Mouse (Mus musculus) heart, adult 2 months (tissue): ENCODE measurements around the gene Asb5. TPM values are rescaled to one million over a fixed set of nuclear protein-coding genes. Genes with fewer than 3 reads are reported as not detected.

Experiments used
- DNase-seq, 2 experiments: peaks; one replicate each; pipeline ENCODE4 v3.0.0; 2021
- H3K27ac ChIP-seq: fragments of 200-600 bp; 2 replicates; pipeline ENCODE4 v1.8.1; 2022
- H3K27me3 ChIP-seq: fragments of 200-500 bp; 2 replicates; pipeline ENCODE4 v1.6.1; 2012; ENCODE audit warnings: mild to moderate bottlenecking, low read length, inconsistent platforms, mixed read lengths; ENCODE audit not compliant: control insufficient read depth, insufficient read depth
- H3K36me3 ChIP-seq: fragments of 200-500 bp; 2 replicates; pipeline ENCODE4 v1.6.1; 2012; ENCODE audit warnings: low read length, inconsistent platforms; ENCODE audit not compliant: control insufficient read depth, insufficient read depth
- H3K4me1 ChIP-seq: fragments of 200-500 bp; 2 replicates; pipeline ENCODE4 v1.6.1; 2011; ENCODE audit warnings: low read length; ENCODE audit not compliant: control insufficient read depth, insufficient read depth
- H3K4me3 ChIP-seq: fragments of 200-600 bp; 2 replicates; pipeline ENCODE4 v1.8.1; 2022
- H3K79me2 ChIP-seq: fragments of 200-500 bp; replicated peaks from 2 replicates; pipeline ENCODE4 v1.6.1; 2012; ENCODE audit warnings: mild to moderate bottlenecking, inconsistent platforms, low read length, moderate library complexity, mixed read lengths; ENCODE audit not compliant: control insufficient read depth, insufficient read depth
- H3K9ac ChIP-seq: fragments of 200-500 bp; 2 replicates; pipeline ENCODE4 v1.6.1; 2012; ENCODE audit warnings: low read depth, mild to moderate bottlenecking, control low read depth, inconsistent platforms, low read length, mixed read lengths
- CTCF ChIP-seq: fragments of 200-600 bp; IDR thresholded peaks from 2 replicates; pipeline ENCODE4 v1.8.1; 2022; ENCODE audit warnings: antibody characterized with exemption, mild to moderate bottlenecking, moderate library complexity
- EP300 ChIP-seq: fragments of 200-500 bp; IDR thresholded peaks from 2 replicates; pipeline ENCODE4 v1.6.1; 2011; ENCODE audit warnings: low read depth, low read length, control low read depth; ENCODE audit not compliant: insufficient read depth
- POLR2A ChIP-seq: fragments of 200-500 bp; IDR thresholded peaks from 2 replicates; pipeline ENCODE4 v1.6.1; 2011; ENCODE audit warnings: mild to moderate bottlenecking, low read depth, low read length, control low read depth; ENCODE audit not compliant: insufficient read depth
- WGBS: fragments of 180-500 bp; shearing (Covaris S2); methylation state at CpG from one replicate; pipeline ENCODE4 v1.1.7; 2018; 5-methylcytosine and 5-hydroxymethylcytosine counted together
- intact Hi-C: fragments of 180-260 bp; cut with DNase I; formaldehyde crosslinking; loops from one replicate; pipeline ENCODE4 v1.15.1; 2025
- polyA plus RNA-seq: library from polyadenylated mRNA; depleted of rRNA; stranded (reverse); fragments of >200 nt; gene quantifications from 2 replicates; pipeline ENCODE4 v1.2.3, GENCODE M21; 2012
- total RNA-seq, 2 experiments: library from RNA; stranded (reverse); gene quantifications; 2 replicates each; pipeline ENCODE4 v1.2.3; 2021

The Asb5 gene
- total and polyA plus RNA-seq, 3 experiments, result 18.6 to 25.4 (median 22.6) TPM

DNA sequence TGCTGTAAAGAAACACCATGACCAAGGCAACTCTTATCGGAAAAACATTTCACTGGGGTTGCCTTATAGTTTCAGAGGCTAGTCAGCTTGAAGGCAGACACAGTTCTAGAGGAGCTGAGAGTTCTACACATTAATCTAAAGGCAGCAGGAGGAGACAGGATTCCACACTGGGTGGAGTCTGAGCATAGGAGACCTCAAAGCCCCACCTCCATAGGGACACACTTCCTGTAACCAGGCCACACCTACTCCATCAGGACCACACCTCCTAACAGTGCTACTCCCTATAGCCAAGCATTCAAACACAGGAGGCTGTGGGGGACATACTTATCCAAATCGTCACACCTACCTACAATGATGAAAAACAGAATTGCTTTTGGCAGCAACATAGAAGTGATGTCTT is 3.8 kb upstream of the Asb5 start:
- intact Hi-C loops, result no loop called here
- peaks cover 22% of the 10 kb centered on the region for H3K36me3 ChIP-seq
- DNase-seq, result no peak
- no peak overlapping the region for H3K9ac ChIP-seq
- no peak overlapping the region for H3K27ac ChIP-seq
- H3K79me2 ChIP-seq, result no peaks in the 10 kb centered on the region
- TF ChIP-seq EP300 (no peak), CTCF (no peak), POLR2A (no peak)
- no peak overlapping the region for H3K4me3 ChIP-seq
- no peaks in the 10 kb centered on the region for H3K27me3 ChIP-seq
- H3K4me1 ChIP-seq, result no peaks in the 10 kb centered on the region; the same call in 1 of the 2 replicates
- WGBS, result 86% methylated on average over 2 of the region's 2 CpGs

DNA sequence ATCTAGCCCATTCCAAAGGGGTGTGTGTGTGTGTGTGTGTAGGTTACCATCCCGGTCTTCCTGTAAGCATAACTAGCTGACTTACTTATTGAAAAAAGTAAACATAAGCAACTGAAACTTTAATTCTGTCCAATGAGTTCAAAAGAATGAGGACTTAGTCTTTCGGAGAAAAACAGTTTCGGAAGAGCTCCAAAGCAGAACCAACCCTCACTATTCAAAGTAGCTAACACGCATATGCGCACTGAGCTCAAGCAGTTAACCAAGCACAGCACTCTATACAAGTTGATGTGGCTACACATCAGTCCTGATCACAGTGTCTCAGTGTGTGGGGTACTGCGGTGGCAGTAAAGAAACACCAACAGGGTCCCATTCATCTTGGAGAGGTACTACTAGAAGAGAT is 2.7 kb upstream of the Asb5 start:
- no peak overlapping the region for H3K4me3 ChIP-seq
- no peak overlapping the region for H3K9ac ChIP-seq
- H3K79me2 ChIP-seq, result no peaks in the 10 kb centered on the region
- intact Hi-C loops, result no loop called here
- DNase-seq, result no peak
- no peak overlapping the region for H3K27ac ChIP-seq
- no peaks in the 10 kb centered on the region for H3K27me3 ChIP-seq
- 96% methylated on average over 6 of the region's 6 CpGs for WGBS
- H3K4me1 ChIP-seq, result no peaks in the 10 kb centered on the region; the same call in 1 of the 2 replicates
- H3K36me3 ChIP-seq, result peaks cover 22% of the 10 kb centered on the region
- no peak for TF ChIP-seq CTCF
- no peak for TF ChIP-seq EP300
- TF ChIP-seq POLR2A, result no peak

DNA sequence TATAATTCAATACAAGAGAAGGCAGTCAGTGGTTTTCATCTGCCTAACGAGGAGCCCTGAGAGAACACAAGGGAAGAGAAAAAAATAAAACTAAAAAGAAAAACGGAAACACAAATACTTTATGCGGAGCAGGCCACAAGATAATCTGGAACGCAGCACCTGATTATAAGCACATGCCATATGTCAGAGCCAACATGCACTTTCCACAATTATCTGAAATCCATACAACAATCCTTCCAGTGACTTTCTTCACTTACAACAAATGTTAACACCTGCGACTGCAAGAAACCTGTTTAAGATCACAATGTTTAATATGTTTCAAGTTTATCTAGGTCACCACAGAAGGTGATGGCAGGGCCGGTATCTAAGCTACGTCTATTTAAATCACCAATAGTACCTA is 809 bp upstream of the Asb5 start:
- intact Hi-C loops, result no loop called here

DNA sequence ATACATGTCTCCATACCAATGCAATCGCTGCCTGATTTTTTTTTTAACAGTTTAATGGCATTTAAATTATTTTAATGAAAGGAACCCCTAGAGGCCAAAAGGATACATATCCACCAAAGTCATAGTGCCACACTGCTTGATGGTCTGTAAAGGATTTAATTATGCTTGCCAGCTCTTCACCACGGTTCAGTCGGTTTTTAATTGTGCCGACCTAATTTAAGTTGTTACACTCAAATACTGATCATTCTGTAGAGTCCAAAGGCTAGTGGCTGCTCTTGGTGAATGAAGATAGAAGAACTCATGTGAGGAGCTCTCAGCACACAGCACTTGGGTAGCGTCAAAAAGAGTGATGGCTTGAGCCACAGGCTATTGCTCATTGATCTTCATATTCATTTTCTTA is 5.8 kb downstream of the Asb5 start:
- H3K79me2 ChIP-seq, result no peaks in the 10 kb centered on the region
- no peak overlapping the region for H3K27ac ChIP-seq
- no peaks in the 10 kb centered on the region for H3K27me3 ChIP-seq
- peaks cover 3% of the 10 kb centered on the region for H3K36me3 ChIP-seq
- 89% methylated on average over 5 of the region's 5 CpGs for WGBS
- H3K9ac ChIP-seq, result no peak overlapping the region
- intact Hi-C loops, result loop anchor here (5.0 kb wide), 1 partner anchor 77 kb away; no protein-coding TSS in a partner anchor
- DNase-seq, result no peak
- no peak overlapping the region for H3K4me3 ChIP-seq
- H3K4me1 ChIP-seq, result no peaks in the 10 kb centered on the region
- TF ChIP-seq POLR2A (no peak), CTCF (no peak), EP300 (no peak)

More for the DNA sequence above, 809 bp upstream of the Asb5 start:
- WGBS, result 15% methylated on average over 7 of the region's 7 CpGs
- no peak for TF ChIP-seq EP300
- TF ChIP-seq CTCF, result no peak
- TF ChIP-seq POLR2A, result no peak
- Histone ChIP-seq H3K27ac (peak overlapping the region; percentile 97; the same call in 1 of the 2 replicates), H3K4me1 (no peaks in the 10 kb centered on the region; the same call in 1 of the 2 replicates), H3K27me3 (no peaks in the 10 kb centered on the region), H3K9ac (no peak overlapping the region; the same call in 1 of the 2 replicates), H3K36me3 (peaks cover 19% of the 10 kb centered on the region), H3K4me3 (peak overlapping the region; percentile 83), H3K79me2 (no peaks in the 10 kb centered on the region)
- DNase-seq, result no peak

DNA sequence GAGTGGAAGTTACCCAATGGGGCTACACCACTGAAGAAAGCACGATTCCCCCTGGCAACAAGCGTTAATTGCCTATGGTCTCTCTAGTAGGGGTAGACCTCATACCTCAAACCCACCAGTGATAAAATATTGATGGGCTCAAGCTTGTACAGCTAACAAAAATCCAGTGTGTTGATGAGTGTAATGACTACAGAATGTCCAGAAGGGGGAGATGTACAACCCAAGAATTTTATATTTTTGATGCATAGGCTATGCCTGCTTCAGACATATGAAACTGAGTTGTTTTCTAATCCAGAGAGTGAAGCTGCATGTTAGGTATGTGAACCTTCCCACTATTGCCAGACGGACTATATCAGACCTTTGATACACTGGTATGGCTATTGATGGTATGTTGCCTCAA is 7.9 kb downstream of the Asb5 start:
- TF ChIP-seq EP300 (no peak), POLR2A (no peak), CTCF (peak; percentile 73)
- Histone ChIP-seq H3K79me2 (no peaks in the 10 kb centered on the region), H3K4me1 (no peaks in the 10 kb centered on the region), H3K27me3 (no peaks in the 10 kb centered on the region), H3K4me3 (no peak overlapping the region), H3K36me3 (no peaks in the 10 kb centered on the region), H3K9ac (no peak overlapping the region), H3K27ac (no peak overlapping the region)
- WGBS, result 84% methylated on average over 3 of the region's 3 CpGs
- no peak for DNase-seq
- intact Hi-C loops, result loop anchor here (1.0 to 5.0 kb wide), 2 partner anchors 75 to 123 kb away; no protein-coding TSS in a partner anchor

DNA sequence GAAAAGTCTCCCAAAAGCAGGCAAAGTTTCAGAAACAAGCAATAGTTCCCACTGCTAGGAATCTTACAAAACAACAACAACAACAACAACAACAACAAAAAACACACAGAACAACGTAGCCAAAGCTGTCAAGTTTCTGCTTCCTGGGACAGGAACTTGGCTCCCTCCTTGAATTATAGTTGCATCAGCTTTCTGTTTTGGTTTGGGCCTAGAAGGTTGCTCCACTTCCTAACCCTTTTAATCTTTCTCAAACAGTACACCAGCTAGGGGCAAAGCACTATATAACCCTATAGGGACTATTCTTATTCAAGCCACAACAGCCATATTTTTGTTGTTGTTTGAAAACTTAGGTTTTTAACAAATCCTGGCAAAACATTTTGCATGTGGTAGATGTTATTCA is 12.0 kb downstream of the Asb5 start:
- DNase-seq, result no peak
- H3K27ac ChIP-seq, result no peak overlapping the region
- H3K4me3 ChIP-seq, result no peak overlapping the region
- no peaks in the 10 kb centered on the region for H3K27me3 ChIP-seq
- TF ChIP-seq CTCF (no peak), POLR2A (no peak), EP300 (no peak)
- WGBS, result 33% methylated on average over 1 of the region's 1 CpGs
- no peaks in the 10 kb centered on the region for H3K36me3 ChIP-seq
- H3K79me2 ChIP-seq, result no peaks in the 10 kb centered on the region
- no peak overlapping the region for H3K9ac ChIP-seq
- intact Hi-C loops, result no loop called here
- no peaks in the 10 kb centered on the region for H3K4me1 ChIP-seq
